Mouse (Mus musculus): ENCODE measurements around the gene Uchl4. TPM values are rescaled to one million over a fixed set of nuclear protein-coding genes. Genes with fewer than 3 reads are reported as not detected.
"Not testable (repeated sequence)": the region's sequence is repeated elsewhere in the genome, so short reads cannot be mapped to it uniquely, and the experiment has no call there.

Uchl4 gene
- not detected in 2 replicates for total RNA-seq (2015; ENCODE audit: low replicate concordance)
- total RNA-seq (2017; ENCODE audit: low replicate concordance): 0.15 TPM in 1 of 2 replicates, not detected in the other

DNA sequence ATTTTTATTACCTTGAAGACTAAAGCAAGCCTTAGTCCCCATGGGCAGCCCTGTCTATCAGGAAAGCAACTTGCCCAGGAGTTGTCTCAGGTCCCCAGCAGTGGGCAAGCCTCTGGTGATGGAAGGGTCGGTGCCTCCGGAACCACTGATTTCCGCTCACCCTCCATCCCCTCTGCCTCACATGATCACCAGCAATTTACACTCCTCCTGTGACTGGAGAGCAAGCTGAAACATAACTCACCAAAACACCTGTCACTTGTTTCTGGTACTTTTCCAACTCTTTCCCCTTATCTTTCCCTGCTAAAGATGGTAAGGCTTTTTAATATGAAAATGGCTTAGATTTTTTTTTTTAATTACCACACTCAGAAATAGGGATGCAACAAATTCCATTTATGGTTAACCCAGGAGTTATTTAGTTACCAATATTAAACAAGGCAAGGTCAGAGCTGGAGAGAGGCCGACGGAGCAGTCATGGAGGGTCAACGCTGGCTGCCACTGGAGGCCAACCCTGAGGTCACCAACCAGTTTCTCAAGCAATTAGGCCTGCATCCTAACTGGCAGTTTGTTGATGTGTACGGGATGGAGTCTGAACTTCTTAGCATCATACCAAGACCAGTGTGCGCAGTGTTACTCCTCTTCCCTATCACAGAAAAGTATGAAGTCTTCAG lies at the start of gene Uchl4:
Uchl4 (plus strand) TSS at position 434 of the 668 bp plus-strand sequence.
- no peak for ATAC-seq (replicated peaks; ENCODE audit: low FRiP score, poor library complexity, severe bottlenecking)

DNA sequence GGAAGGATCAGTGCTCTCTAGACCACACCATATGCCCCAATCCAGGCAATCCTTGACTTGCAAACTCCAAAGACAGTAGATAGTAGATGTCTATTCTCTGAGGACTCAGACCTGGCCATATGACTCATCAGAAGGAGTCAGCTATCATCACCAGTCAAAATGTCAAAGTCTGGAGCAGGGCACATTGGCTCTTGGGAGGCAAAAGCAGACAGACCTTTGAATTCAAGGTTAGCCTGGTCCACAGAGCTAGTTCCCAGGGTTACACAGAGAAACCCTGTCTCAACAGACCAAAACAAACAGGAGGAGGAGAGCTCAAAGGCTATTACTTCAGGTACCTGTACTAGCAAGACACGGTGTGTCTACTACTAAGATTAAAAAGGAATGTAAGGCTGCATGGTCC lies 41.1 kb upstream of the Uchl4 start:
- no peak for ATAC-seq (replicated peaks; ENCODE audit: low FRiP score, poor library complexity, severe bottlenecking)

DNA sequence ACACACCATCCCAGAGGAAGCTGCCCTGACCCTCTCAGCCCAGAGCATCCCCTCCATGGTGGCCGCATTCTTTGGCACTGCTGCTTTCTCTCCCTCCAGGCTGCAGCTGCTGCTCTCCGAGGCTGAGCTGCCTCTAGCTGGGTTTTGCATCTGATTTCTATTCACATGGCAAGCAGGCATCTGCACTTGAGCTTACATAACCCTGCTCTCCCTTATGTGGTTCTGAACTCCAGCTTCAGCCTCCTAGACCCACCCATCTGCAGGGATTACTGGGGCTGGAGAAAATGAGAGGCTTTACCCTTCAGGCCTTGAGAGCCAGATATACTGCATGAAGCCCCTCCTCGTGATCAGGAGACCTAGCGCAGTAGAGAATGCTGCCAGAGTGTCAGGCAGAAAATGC lies 39.4 kb upstream of the Uchl4 start:
- ATAC-seq (replicated peaks; ENCODE audit: low FRiP score, poor library complexity, severe bottlenecking): no peak

DNA sequence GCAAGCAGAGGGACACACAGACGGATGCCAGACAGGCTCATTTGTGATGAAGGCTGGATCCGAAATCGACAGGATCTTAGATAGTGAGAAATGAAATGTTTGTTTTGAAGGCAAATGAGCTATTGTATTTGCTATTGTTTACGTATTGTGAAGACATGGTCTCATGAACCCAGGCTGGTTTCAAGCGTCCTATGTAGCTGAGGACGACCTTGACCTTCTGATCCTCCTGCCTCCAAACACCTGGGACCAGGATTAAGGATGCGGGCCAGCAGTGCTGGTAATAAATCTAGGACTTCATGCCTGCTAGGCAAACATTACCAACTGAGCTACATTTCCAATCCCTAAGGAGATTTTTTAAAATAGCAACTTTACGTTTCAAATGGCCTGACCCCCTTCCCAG lies 37.5 kb upstream of the Uchl4 start:
- ATAC-seq (replicated peaks; ENCODE audit: low FRiP score, poor library complexity, severe bottlenecking): no peak

DNA sequence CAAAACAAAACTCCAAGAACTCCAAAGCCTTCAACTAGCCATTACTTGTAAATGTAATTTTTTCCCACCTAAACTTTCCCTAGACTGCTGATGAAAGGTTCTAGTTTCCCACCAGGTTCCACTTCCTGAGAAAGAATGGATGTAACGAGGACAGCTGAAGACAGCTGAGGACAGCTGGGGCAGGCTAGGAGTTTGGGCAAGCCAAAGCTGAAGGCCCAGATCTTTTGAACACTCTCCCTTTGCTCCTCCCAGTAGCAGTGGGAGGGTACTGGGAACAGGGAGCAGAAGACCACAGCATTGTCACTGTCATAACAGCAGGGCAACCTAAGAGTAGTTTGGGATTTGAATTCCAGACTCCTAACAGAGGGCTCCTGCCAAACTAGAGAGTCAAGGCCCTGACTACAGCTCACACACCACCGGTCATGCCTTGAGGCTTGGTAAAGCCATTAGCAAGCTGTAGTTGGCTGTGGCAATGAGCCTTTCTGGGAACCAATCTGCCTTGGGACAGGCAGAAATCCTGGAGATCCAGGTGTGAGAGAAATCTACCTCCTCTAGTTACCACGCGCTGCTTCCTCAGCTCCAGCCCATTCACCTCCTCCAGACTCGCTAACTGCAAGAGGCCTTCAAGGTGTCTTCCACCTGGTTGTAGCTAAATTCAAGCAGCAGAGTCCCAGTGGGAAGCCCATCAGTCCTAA lies 36.8 kb upstream of the Uchl4 start:
- ATAC-seq (replicated peaks; ENCODE audit: low FRiP score, poor library complexity, severe bottlenecking): no peak

GRCm38 (mm10) chr9:64198763-64199418 lies 36.1 kb upstream of the Uchl4 start:
- not testable (repeated sequence) for ATAC-seq (replicated peaks; ENCODE audit: low FRiP score, poor library complexity, severe bottlenecking)

DNA sequence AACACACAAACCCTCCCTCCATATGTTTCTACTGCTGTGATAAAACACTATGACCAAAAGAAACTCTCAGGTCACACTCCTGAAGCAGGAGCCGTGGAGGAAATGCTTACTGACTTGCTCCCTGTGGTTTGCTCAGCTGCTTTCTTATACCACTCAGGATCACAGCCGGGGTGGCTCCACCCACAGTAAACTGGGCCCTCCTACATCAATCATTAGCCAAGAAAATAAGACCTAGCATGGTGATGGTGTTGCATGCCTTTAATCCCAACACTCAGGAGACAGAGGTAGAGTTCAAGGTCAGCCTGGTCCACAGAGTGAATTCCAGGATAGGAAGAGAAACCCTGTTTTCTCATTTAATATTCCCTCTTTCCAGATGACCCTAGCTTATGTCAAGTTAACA lies 35.1 kb upstream of the Uchl4 start:
- no peak for ATAC-seq (replicated peaks; ENCODE audit: low FRiP score, poor library complexity, severe bottlenecking)

DNA sequence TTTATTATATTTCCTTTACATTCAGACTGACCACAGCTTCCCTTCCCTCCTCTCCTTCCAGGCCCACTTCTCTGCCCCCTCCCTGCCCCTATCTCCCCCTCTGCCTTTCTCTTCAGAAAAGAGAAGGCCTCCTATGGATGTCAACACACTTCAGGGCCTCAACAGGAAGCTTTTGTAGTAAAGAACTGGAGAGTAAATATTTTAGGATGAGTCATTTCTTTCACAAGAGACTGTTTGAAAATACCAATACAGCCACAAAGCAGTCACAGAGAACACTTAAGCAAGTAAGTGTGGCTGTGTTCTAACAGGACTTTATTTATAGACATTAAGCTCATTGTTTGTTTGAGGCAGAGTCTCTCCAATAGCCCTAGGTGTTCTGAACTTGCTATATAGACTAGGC lies 32.7 kb upstream of the Uchl4 start:
- no peak for ATAC-seq (replicated peaks; ENCODE audit: low FRiP score, poor library complexity, severe bottlenecking)

- ATAC-seq (replicated peaks; ENCODE audit: low FRiP score, poor library complexity, severe bottlenecking): no peak
These were observed 32.1 kb upstream of the Uchl4 start for GRCm38 (mm10) chr9:64202866-64203265.

DNA sequence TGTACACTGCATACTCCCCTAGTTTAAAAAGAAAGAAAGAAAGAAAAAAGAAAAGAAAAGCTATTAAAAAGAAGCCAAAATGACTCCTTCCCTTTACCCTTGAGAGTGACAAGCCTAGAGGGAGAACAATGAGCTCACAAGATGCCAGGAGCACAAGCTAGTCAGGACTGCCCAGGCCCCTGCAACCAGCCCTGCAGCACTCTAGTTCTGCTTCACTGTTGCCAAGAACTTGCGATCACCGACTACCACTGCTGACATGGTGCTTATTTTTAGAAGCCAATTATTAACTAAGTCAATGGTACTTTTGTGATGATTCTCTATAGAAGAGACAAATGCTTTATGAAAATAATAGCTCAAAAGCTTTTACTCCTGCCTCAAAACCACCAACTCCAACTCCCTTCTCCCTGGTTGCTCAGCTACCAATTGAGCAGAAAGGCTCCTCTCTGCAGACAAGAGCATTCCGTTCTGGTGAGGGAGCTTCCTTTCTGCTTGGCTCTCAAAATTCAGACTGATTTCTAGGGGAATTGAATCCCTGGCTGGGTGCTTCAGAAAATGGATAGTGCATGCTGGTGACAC lies 27.4 kb upstream of the Uchl4 start:
- ATAC-seq (replicated peaks; ENCODE audit: low FRiP score, poor library complexity, severe bottlenecking): no peak

- ATAC-seq (replicated peaks; ENCODE audit: low FRiP score, poor library complexity, severe bottlenecking): no peak
These were observed 20.5 kb upstream of the Uchl4 start for GRCm38 (mm10) chr9:64214452-64214851.

- no peak for ATAC-seq (replicated peaks; ENCODE audit: low FRiP score, poor library complexity, severe bottlenecking)
These were observed 18.9 kb upstream of the Uchl4 start for GRCm38 (mm10) chr9:64216090-64216489.

- ATAC-seq (replicated peaks; ENCODE audit: low FRiP score, poor library complexity, severe bottlenecking): no peak
These were observed 18.4 kb upstream of the Uchl4 start for GRCm38 (mm10) chr9:64216641-64217040.

DNA sequence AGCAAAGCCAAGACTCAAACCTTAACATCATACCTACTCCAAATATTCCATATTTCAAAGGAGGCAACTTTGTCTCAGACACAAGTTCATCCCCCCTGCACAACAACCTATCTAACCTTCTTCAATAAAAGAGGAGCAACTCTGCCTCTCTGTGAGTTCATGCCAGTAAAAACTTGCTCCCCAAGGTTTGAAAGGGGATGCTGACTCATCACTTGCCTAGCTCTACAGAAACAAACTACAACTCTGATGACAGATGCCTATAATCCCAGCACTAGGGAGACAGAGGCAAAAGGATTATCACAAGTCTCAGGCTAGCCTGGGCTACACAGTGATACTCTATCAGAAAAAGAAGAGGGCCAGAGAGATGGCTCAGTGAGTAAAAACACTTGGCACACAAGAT lies 17.1 kb upstream of the Uchl4 start:
- no peak for ATAC-seq (replicated peaks; ENCODE audit: low FRiP score, poor library complexity, severe bottlenecking)

DNA sequence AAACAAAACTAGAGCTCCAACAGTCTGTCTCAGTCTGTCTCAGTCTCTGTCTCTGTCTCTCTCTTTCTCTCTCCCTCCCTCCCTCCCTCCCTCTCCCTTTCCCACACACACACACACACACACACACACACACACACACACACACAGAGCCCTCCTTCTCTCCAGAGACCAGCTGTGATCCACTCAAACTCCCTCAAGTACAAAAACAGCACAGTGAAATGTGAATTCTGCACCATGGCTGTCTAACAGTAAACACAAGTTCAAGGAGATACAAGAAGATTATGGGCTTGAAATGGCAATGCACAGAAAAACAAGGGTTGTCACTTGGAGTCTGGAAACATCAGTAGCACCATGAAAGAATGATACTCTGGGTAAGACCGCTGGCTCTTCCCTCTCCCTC lies 15.7 kb upstream of the Uchl4 start:
- ATAC-seq (replicated peaks; ENCODE audit: low FRiP score, poor library complexity, severe bottlenecking): no peak

DNA sequence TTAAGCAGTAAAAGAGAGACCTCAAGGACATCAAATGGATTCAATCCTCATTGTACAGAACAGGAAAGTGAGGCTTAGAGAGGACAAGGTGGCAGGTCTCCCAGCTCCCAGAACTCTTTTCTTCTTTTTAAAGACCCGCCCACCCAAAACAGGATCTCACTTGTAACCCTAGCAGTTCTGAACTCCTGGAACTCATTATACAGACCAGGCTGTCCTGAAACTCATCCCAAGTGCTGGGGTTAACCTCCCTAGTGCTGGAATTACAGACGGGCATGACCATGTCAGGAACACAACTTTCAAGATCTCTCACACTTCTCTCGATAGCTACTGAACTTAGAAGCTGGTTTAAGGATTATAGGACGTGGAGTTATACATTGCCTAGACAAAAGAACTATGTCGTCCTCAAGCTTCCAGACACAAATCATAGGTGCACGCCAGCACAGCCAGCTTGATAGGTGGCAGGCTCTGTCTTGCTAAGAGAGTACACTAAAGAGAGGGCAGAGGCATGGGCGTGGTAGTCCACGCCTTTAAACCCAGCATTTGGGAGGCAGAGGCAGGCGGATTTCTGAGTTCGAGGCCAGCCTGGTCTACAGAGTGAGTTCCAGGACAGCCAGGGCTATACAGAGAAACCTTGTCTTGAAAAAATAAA lies 15.1 kb upstream of the Uchl4 start:
- ATAC-seq (replicated peaks; ENCODE audit: low FRiP score, poor library complexity, severe bottlenecking): no peak

- ATAC-seq (replicated peaks; ENCODE audit: low FRiP score, poor library complexity, severe bottlenecking): no peak
These were observed 14.4 kb upstream of the Uchl4 start for GRCm38 (mm10) chr9:64220603-64221002.

GRCm38 (mm10) chr9:64221480-64221879 lies 13.5 kb upstream of the Uchl4 start:
- ATAC-seq (replicated peaks; ENCODE audit: low FRiP score, poor library complexity, severe bottlenecking): no peak

- ATAC-seq (replicated peaks; ENCODE audit: low FRiP score, poor library complexity, severe bottlenecking): no peak
These were observed 12.9 kb upstream of the Uchl4 start for GRCm38 (mm10) chr9:64222098-64222497.

DNA sequence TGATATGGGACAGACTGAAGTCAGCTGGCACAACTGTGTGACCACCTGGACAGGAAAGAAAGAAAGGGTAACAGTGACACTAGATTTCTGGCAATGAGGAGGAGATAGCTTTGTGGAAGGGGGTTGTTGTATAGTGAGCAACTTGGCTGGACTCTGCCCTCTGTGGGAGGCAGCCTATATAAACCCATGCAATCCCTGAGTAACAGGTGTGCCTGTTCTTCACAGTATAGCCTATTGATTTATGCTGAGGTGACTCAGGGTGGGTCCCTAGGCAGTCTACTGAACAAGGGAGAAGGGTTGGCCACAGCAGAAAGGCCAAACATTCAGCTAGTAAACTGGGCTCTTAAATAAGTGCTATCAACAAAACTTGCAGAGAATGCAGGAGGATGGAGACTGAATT lies 9.2 kb upstream of the Uchl4 start:
- no peak for ATAC-seq (replicated peaks; ENCODE audit: low FRiP score, poor library complexity, severe bottlenecking)
